Mouse (Mus musculus): ENCODE measurements around the gene Ttc34. TPM values are rescaled to one million over a fixed set of nuclear protein-coding genes. Genes with fewer than 3 reads are reported as not detected.

The Ttc34 gene
- not detected for polyA plus RNA-seq (2017; shearing (Covaris generic))

GRCm38 (mm10) chr4:154837170-154837569, at the start of gene Ttc34:
TSS of gene Ttc34 (plus strand) at chr4:154837459.

DNA sequence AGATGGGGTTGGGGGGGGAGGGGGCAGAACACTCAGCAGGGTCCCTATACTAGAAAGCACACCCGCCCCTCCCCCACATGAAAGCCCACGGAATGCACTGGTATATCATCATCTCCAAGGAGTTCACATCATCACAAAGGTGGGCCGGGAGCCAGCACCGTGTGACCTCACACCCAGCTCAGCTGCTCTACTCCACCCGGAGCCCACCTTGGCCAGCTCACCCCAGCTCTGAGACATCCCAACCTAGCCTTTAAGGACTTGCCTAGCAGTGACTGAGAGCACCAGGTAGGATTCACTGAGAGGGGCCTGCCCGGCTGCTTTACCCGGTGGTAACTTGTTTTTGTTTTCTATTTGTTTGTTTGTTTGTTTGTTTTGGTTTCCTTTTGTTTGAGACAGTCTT, 32.2 kb downstream of the Ttc34 start, which contains the start of gene Mmel1:
Mmel1 (plus strand) TSS at position 146 of the 400 bp plus-strand sequence.

GRCm38 (mm10) chr4:154898506-154899446, 61.5 kb downstream of the Ttc34 start, which contains the start of gene Fam213b:
TSS of gene Fam213b (minus strand) at chr4:154899135.

Other genes with a start within 250 kb of the Ttc34 start
- gene Prdm16, start 200.6 kb upstream of the Ttc34 start, polyA plus RNA-seq (2017; shearing (Covaris generic)), result 2.8 TPM
- gene Actrt2, start 169.6 kb upstream of the Ttc34 start, polyA plus RNA-seq (2017; shearing (Covaris generic)), result not detected
- not detected for gene Mmel1, start 32.1 kb downstream of the Ttc34 start, polyA plus RNA-seq (2017; shearing (Covaris generic))
- gene Fam213b, start 61.7 kb downstream of the Ttc34 start, polyA plus RNA-seq (2017; shearing (Covaris generic)), result 6.7 TPM
- 16.5 TPM for gene Tnfrsf14, start 91.1 kb downstream of the Ttc34 start, polyA plus RNA-seq (2017; shearing (Covaris generic))
- 1.0 TPM for gene Hes5, start 123.5 kb downstream of the Ttc34 start, polyA plus RNA-seq (2017; shearing (Covaris generic))
- 95.8 TPM for gene Pank4, start 126.7 kb downstream of the Ttc34 start, polyA plus RNA-seq (2017; shearing (Covaris generic))
- not detected for gene Plch2, start 219.3 kb downstream of the Ttc34 start, polyA plus RNA-seq (2017; shearing (Covaris generic))
- gene Pex10, start 229.6 kb downstream of the Ttc34 start, polyA plus RNA-seq (2017; shearing (Covaris generic)), result 8.1 TPM
- 112 TPM for gene Rer1, start 248.9 kb downstream of the Ttc34 start, polyA plus RNA-seq (2017; shearing (Covaris generic))
- 0.37 TPM for gene Morn1, start 249.1 kb downstream of the Ttc34 start, polyA plus RNA-seq (2017; shearing (Covaris generic))